Mouse (Mus musculus): Measurements from ENCODE around the gene Il13. TPM values are rescaled to one million over a fixed set of nuclear protein-coding genes. Genes with fewer than 3 reads are reported as not detected.

The Il13 gene
- polyA plus RNA-seq (2012; rRNA removed), result not detected in 2 replicates

GRCm38 (mm10) chr11:53634556-53634955 lies at the start of gene Il13:
TSS of gene Il13 (minus strand) at chr11:53634702.
- Histone ChIP-seq H3K4me1 (ENCODE audit: control insufficient read depth, insufficient read depth, low read length) (no peaks in the 10 kb centered on the region), H3K4me3 (ENCODE audit: insufficient read depth, low read length) (no peak within 1 kb of the TSS), H3K27ac (ENCODE audit: insufficient read depth, low read length) (no peak within 1 kb of the TSS)
- TF ChIP-seq CTCF (IDR thresholded peaks at IDR 0.05; ENCODE audit: extremely low read depth, insufficient read depth, low read length), result no peak
- no peak for TF ChIP-seq POLR2A (IDR thresholded peaks at IDR 0.05; ENCODE audit: extremely low read depth, insufficient read depth, low read length)

DNA sequence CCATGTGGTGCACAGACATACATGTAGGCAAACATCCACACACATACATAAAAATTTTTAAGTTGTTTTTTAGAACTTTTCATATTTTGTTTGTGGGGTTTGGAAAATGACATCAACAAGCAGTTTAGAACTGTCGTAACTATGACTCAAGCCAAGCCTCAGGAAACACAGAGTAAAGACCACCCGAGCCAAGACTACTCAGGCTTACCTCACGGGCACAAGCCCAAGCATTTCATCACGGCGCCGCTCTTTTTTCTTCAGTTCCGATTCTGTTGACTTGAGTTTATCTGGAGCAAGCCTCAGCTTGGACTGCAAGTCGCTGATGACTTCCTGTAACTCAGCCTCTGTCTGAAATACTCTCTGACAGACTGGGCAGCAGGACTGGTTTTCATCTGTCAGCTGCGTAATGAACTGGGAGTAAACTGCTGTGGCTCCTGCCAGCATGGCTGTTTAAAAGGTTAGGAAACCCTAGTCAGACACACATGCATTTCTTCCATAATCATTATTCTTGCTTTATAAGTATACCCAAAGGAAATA lies 48.6 kb upstream of the Il13 start:
- H3K27ac ChIP-seq (ENCODE audit: insufficient read depth, low read length), result no peak overlapping the region
- no peaks in the 10 kb centered on the region for H3K4me1 ChIP-seq (ENCODE audit: control insufficient read depth, insufficient read depth, low read length)
- TF ChIP-seq CTCF (IDR thresholded peaks at IDR 0.05; ENCODE audit: extremely low read depth, insufficient read depth, low read length) (no peak), POLR2A (IDR thresholded peaks at IDR 0.05; ENCODE audit: extremely low read depth, insufficient read depth, low read length) (no peak)
- H3K4me3 ChIP-seq (ENCODE audit: insufficient read depth, low read length), result no peak overlapping the region

DNA sequence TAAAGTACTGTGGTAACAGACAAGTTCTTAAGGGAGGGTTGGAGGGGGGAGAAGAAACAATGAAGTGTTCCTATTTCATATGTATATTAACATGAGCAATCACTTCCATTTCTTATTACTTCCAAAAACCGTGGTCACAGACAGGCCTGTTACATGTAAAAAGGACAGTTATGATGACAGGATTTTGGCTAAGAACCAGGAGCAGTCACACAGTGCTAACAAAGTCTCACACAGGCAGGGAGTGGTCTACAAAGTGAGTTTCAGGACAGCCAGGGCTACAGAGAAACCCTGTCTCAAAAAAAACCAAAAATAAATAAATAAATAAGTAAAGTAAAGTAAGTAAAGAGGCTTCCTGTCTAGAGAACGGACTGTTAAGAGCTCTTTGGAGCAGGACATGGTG lies 47.7 kb upstream of the Il13 start:
- Histone ChIP-seq H3K4me1 (ENCODE audit: control insufficient read depth, insufficient read depth, low read length) (no peaks in the 10 kb centered on the region), H3K4me3 (ENCODE audit: insufficient read depth, low read length) (no peak overlapping the region), H3K27ac (ENCODE audit: insufficient read depth, low read length) (no peak overlapping the region)
- TF ChIP-seq POLR2A (IDR thresholded peaks at IDR 0.05; ENCODE audit: extremely low read depth, insufficient read depth, low read length) (no peak), CTCF (IDR thresholded peaks at IDR 0.05; ENCODE audit: extremely low read depth, insufficient read depth, low read length) (no peak)

- no peak for TF ChIP-seq CTCF (IDR thresholded peaks at IDR 0.05; ENCODE audit: extremely low read depth, insufficient read depth, low read length)
- TF ChIP-seq POLR2A (IDR thresholded peaks at IDR 0.05; ENCODE audit: extremely low read depth, insufficient read depth, low read length), result no peak
- Histone ChIP-seq H3K4me3 (ENCODE audit: insufficient read depth, low read length) (no peak overlapping the region), H3K27ac (ENCODE audit: insufficient read depth, low read length) (no peak overlapping the region), H3K4me1 (ENCODE audit: control insufficient read depth, insufficient read depth, low read length) (no peaks in the 10 kb centered on the region)
Observed at GRCm38 (mm10) chr11:53681686-53682085, 47.2 kb upstream of the Il13 start.

- no peak for TF ChIP-seq POLR2A (IDR thresholded peaks at IDR 0.05; ENCODE audit: extremely low read depth, insufficient read depth, low read length)
- TF ChIP-seq CTCF (IDR thresholded peaks at IDR 0.05; ENCODE audit: extremely low read depth, insufficient read depth, low read length), result no peak
- no peak overlapping the region for H3K27ac ChIP-seq (ENCODE audit: insufficient read depth, low read length)
- no peaks in the 10 kb centered on the region for H3K4me1 ChIP-seq (ENCODE audit: control insufficient read depth, insufficient read depth, low read length)
- no peak overlapping the region for H3K4me3 ChIP-seq (ENCODE audit: insufficient read depth, low read length)
Observed at GRCm38 (mm10) chr11:53680141-53680540, 45.6 kb upstream of the Il13 start.

DNA sequence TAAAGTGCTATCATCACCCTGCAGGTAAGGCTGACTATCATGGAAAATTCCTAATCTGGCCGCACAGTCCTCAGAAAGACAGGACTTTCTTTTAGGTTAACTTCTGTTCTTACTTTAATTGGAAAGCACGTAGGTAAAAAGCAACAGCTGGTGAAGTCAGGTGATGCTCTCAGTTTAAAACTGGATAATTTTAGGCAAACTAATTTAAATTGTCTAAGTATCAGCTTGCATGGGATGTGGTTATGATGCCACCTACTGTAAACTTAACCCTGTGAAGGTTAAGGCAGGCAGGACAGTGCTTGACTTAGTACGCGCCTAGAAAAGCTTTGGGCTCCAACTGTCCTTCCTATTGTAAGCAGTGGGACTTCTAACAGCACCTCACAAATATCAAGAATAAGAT lies 36.9 kb upstream of the Il13 start:
- Histone ChIP-seq H3K4me3 (ENCODE audit: insufficient read depth, low read length) (no peak overlapping the region), H3K4me1 (ENCODE audit: control insufficient read depth, insufficient read depth, low read length) (no peaks in the 10 kb centered on the region), H3K27ac (ENCODE audit: insufficient read depth, low read length) (no peak overlapping the region)
- TF ChIP-seq POLR2A (IDR thresholded peaks at IDR 0.05; ENCODE audit: extremely low read depth, insufficient read depth, low read length) (no peak), CTCF (IDR thresholded peaks at IDR 0.05; ENCODE audit: extremely low read depth, insufficient read depth, low read length) (no peak)

- TF ChIP-seq CTCF (IDR thresholded peaks at IDR 0.05; ENCODE audit: extremely low read depth, insufficient read depth, low read length), result no peak
- no peak for TF ChIP-seq POLR2A (IDR thresholded peaks at IDR 0.05; ENCODE audit: extremely low read depth, insufficient read depth, low read length)
- H3K4me1 ChIP-seq (ENCODE audit: control insufficient read depth, insufficient read depth, low read length), result peaks cover 5% of the 10 kb centered on the region
- H3K27ac ChIP-seq (ENCODE audit: insufficient read depth, low read length), result no peak overlapping the region
- no peak overlapping the region for H3K4me3 ChIP-seq (ENCODE audit: insufficient read depth, low read length)
Observed at GRCm38 (mm10) chr11:53664091-53664490, 29.6 kb upstream of the Il13 start.

- TF ChIP-seq POLR2A (IDR thresholded peaks at IDR 0.05; ENCODE audit: extremely low read depth, insufficient read depth, low read length), result no peak
- no peak for TF ChIP-seq CTCF (IDR thresholded peaks at IDR 0.05; ENCODE audit: extremely low read depth, insufficient read depth, low read length)
- Histone ChIP-seq H3K4me1 (ENCODE audit: control insufficient read depth, insufficient read depth, low read length) (peaks cover 5% of the 10 kb centered on the region), H3K4me3 (ENCODE audit: insufficient read depth, low read length) (no peak overlapping the region), H3K27ac (ENCODE audit: insufficient read depth, low read length) (no peak overlapping the region)
Observed at GRCm38 (mm10) chr11:53662794-53663674, 28.5 kb upstream of the Il13 start.

DNA sequence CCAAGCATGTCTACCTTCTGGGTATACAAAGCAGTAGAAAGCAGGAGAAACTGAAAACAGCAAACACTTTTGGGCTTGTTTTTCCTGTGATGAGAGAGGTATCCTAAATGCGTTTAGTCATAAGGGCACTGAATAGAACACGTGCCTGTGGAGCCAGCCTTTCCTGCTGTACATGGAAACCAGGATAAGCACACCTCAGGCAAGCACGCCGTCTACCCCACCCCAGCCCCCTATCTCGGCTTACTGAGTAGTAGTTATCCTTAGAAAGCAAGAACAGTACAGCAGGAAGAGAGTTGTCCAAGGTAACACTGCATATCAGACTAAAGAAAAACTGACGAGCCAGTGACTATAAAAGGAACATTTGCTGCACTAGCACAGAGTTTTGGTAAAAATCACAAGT lies 23.3 kb upstream of the Il13 start:
- Histone ChIP-seq H3K4me3 (ENCODE audit: insufficient read depth, low read length) (no peak overlapping the region), H3K4me1 (ENCODE audit: control insufficient read depth, insufficient read depth, low read length) (peaks cover 2% of the 10 kb centered on the region), H3K27ac (ENCODE audit: insufficient read depth, low read length) (no peak overlapping the region)
- TF ChIP-seq POLR2A (IDR thresholded peaks at IDR 0.05; ENCODE audit: extremely low read depth, insufficient read depth, low read length) (no peak), CTCF (IDR thresholded peaks at IDR 0.05; ENCODE audit: extremely low read depth, insufficient read depth, low read length) (no peak)

DNA sequence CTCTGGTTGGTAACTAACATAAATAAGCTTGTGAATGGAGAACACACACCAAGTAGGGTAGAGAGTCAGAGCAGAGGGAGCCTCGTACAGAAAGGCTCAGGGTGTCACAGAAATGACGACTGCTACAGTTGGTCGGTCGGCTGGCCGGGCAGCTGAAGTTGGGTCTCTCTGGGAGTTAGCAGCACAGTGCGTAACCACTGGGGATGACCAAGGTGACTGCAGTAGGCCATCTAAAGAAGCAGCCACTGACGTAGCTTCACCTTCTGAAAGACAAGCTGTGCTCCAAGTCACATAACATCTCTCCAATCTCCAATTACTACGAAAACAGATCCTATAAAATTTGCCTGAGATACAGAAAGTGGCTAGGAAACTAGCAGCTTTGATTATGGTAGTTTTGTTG lies 22.9 kb upstream of the Il13 start:
- H3K27ac ChIP-seq (ENCODE audit: insufficient read depth, low read length), result no peak overlapping the region
- no peak for TF ChIP-seq POLR2A (IDR thresholded peaks at IDR 0.05; ENCODE audit: extremely low read depth, insufficient read depth, low read length)
- TF ChIP-seq CTCF (IDR thresholded peaks at IDR 0.05; ENCODE audit: extremely low read depth, insufficient read depth, low read length), result no peak
- no peak overlapping the region for H3K4me3 ChIP-seq (ENCODE audit: insufficient read depth, low read length)
- H3K4me1 ChIP-seq (ENCODE audit: control insufficient read depth, insufficient read depth, low read length), result no peaks in the 10 kb centered on the region
